Mouse (Mus musculus): ENCODE measurements around the gene Cc2d1b. TPM values are rescaled to one million over a fixed set of nuclear protein-coding genes. Genes with fewer than 3 reads are reported as not detected.
A peak's percentile ranks its signal among the peaks of the same experiment; 100 is the strongest.

Cc2d1b gene
- polyA plus RNA-seq, 1 experiment from 2014 or later: 31.4 TPM

DNA sequence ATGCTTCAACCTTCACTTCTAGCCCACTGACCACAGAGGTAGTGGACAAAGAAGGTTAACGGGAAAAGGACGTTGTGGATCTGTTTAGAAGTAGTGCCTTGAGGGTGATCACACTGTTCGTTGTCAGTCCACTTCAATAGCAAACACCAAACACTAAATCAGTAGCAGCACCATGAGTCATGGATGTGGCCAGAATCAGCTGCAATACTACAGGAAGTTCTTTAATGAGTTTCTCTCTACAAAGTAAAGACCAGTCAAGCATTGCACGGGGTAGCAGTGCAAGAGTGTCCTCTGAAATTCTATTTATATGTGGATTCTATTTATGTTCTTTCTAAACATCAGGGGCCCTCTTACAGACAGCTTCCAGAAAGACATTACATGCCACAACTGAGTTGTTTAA, 21.4 kb upstream of the Cc2d1b start:
- no peaks in the 10 kb centered on the region for H3K4me1 ChIP-seq (ENCODE audit: insufficient read depth)

DNA sequence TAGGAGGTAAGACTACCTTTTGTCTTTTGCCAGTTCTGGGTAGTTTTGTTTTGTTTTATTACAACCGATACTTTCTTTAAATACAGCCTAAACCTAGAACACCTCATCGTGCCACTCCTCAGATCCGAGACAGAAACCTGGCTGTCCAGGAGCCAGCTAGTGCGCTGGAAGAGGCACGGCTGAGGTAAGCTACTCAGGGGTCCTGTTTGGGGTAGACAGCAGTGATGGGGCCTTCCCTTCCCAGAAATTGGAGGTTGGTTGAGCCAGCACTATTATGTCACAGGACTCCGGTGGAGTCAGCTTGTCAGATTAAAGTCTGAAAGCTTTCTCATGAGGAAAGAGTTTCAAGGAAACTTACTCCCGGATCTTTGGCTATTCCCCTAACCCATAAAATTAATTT, 17.9 kb upstream of the Cc2d1b start:
- WGBS: 94% methylated on average over 7 of the region's 7 CpGs
- no peak overlapping the region for H3K27ac ChIP-seq (ENCODE audit: low read depth)
- no peaks in the 10 kb centered on the region for H3K4me1 ChIP-seq (ENCODE audit: insufficient read depth)
- peaks cover 62% of the 10 kb centered on the region for H3K36me3 ChIP-seq (ENCODE audit: insufficient read depth)
- H3K4me3 ChIP-seq (ENCODE audit: low read depth, low read length): no peak overlapping the region
- DNase-seq (no peak), ATAC-seq (ENCODE audit: insufficient read depth) (no peak)
- H3K27me3 ChIP-seq (ENCODE audit: insufficient read depth, low read length): no peaks in the 10 kb centered on the region
- H3K4me2 ChIP-seq: no peak overlapping the region
- TF ChIP-seq CTCF (IDR thresholded peaks at IDR 0.05; ENCODE audit: low read depth): no peak
- no peak overlapping the region for H3K9ac ChIP-seq
- H3K9me3 ChIP-seq (ENCODE audit: low read depth, low read length): no peaks in the 10 kb centered on the region; the same call in 1 of the 2 replicates

More for the DNA sequence above, 21.4 kb upstream of the Cc2d1b start:
- TF ChIP-seq CTCF (IDR thresholded peaks at IDR 0.05; ENCODE audit: low read depth): no peak
- whole genome bisulfite sequencing: 78% methylated on average over 4 of the region's 4 CpGs
- Histone ChIP-seq H3K9ac (no peak overlapping the region), H3K27ac (ENCODE audit: low read depth) (no peak overlapping the region), H3K4me2 (no peak overlapping the region), H3K27me3 (ENCODE audit: insufficient read depth, low read length) (no peaks in the 10 kb centered on the region), H3K9me3 (ENCODE audit: low read depth, low read length) (no peaks in the 10 kb centered on the region; the same call in 1 of the 2 replicates), H3K4me3 (ENCODE audit: low read depth, low read length) (no peak overlapping the region), H3K36me3 (ENCODE audit: insufficient read depth) (peaks cover 36% of the 10 kb centered on the region)
- DNase-seq (no peak), ATAC-seq (ENCODE audit: insufficient read depth) (no peak)

GRCm38 (mm10) chr4:108608651-108609050, 11.1 kb upstream of the Cc2d1b start:
- WGBS: 86% methylated on average over 3 of the region's 3 CpGs
- Histone ChIP-seq H3K36me3 (ENCODE audit: insufficient read depth) (peaks cover 50% of the 10 kb centered on the region), H3K27ac (ENCODE audit: low read depth) (no peak overlapping the region), H3K4me3 (ENCODE audit: low read depth, low read length) (no peak overlapping the region), H3K9me3 (ENCODE audit: low read depth, low read length) (no peaks in the 10 kb centered on the region), H3K27me3 (ENCODE audit: insufficient read depth, low read length) (no peaks in the 10 kb centered on the region), H3K4me1 (ENCODE audit: insufficient read depth) (no peaks in the 10 kb centered on the region), H3K9ac (no peak overlapping the region), H3K4me2 (no peak overlapping the region)
- ATAC-seq (ENCODE audit: insufficient read depth) (no peak), DNase-seq (no peak)
- TF ChIP-seq CTCF (IDR thresholded peaks at IDR 0.05; ENCODE audit: low read depth): no peak

GRCm38 (mm10) chr4:108610935-108611334, 8.8 kb upstream of the Cc2d1b start:
- DNase-seq: no peak
- Histone ChIP-seq H3K27me3 (ENCODE audit: insufficient read depth, low read length) (no peaks in the 10 kb centered on the region), H3K4me2 (no peak overlapping the region), H3K27ac (ENCODE audit: low read depth) (no peak overlapping the region), H3K4me1 (ENCODE audit: insufficient read depth) (no peaks in the 10 kb centered on the region), H3K9me3 (ENCODE audit: low read depth, low read length) (no peaks in the 10 kb centered on the region), H3K9ac (no peak overlapping the region), H3K36me3 (ENCODE audit: insufficient read depth) (peaks cover 44% of the 10 kb centered on the region), H3K4me3 (ENCODE audit: low read depth, low read length) (no peak overlapping the region)
- 89% methylated on average over 5 of the region's 5 CpGs for WGBS
- ATAC-seq (ENCODE audit: insufficient read depth): no peak
- TF ChIP-seq CTCF (IDR thresholded peaks at IDR 0.05; ENCODE audit: low read depth): no peak

- ATAC-seq (ENCODE audit: insufficient read depth) (no peak), DNase-seq (no peak)
- TF ChIP-seq CTCF (IDR thresholded peaks at IDR 0.05; ENCODE audit: low read depth): no peak
- H3K9ac ChIP-seq: peak overlapping the region; percentile 90
- peak overlapping the region; percentile 93 for H3K4me2 ChIP-seq
- 65% methylated on average over 4 of the region's 4 CpGs for WGBS
- H3K4me3 ChIP-seq (ENCODE audit: low read depth, low read length): peak overlapping the region; percentile 76
- H3K36me3 ChIP-seq (ENCODE audit: insufficient read depth): peaks cover 19% of the 10 kb centered on the region; the same call in 1 of the 2 replicates
- H3K9me3 ChIP-seq (ENCODE audit: low read depth, low read length): no peaks in the 10 kb centered on the region
- peak overlapping the region; percentile 86; the same call in 1 of the 2 replicates for H3K27ac ChIP-seq (ENCODE audit: low read depth)
- no peaks in the 10 kb centered on the region for H3K4me1 ChIP-seq (ENCODE audit: insufficient read depth)
- H3K27me3 ChIP-seq (ENCODE audit: insufficient read depth, low read length): no peaks in the 10 kb centered on the region
Observed at GRCm38 (mm10) chr4:108618586-108618985, 1.2 kb upstream of the Cc2d1b start.

GRCm38 (mm10) chr4:108619165-108619564, 575 bp upstream of the Cc2d1b start:
- Histone ChIP-seq H3K27ac (ENCODE audit: low read depth) (peak overlapping the region; percentile 86), H3K9ac (peak overlapping the region; percentile 90), H3K4me3 (ENCODE audit: low read depth, low read length) (peak overlapping the region; percentile 76), H3K9me3 (ENCODE audit: low read depth, low read length) (no peaks in the 10 kb centered on the region), H3K4me1 (ENCODE audit: insufficient read depth) (no peaks in the 10 kb centered on the region), H3K4me2 (peak overlapping the region; percentile 93), H3K36me3 (ENCODE audit: insufficient read depth) (peaks cover 17% of the 10 kb centered on the region; the same call in 1 of the 2 replicates), H3K27me3 (ENCODE audit: insufficient read depth, low read length) (no peaks in the 10 kb centered on the region)
- WGBS: 2% methylated on average over 10 of the region's 10 CpGs
- no peak for TF ChIP-seq CTCF (IDR thresholded peaks at IDR 0.05; ENCODE audit: low read depth)
- DNase-seq (peak; percentile 58), ATAC-seq (ENCODE audit: insufficient read depth) (peak; percentile 48; the same call in 1 of the 2 replicates)

GRCm38 (mm10) chr4:108620536-108620935, 796 bp downstream of the Cc2d1b start:
- Histone ChIP-seq H3K27me3 (ENCODE audit: insufficient read depth, low read length) (no peaks in the 10 kb centered on the region), H3K4me3 (ENCODE audit: low read depth, low read length) (peak overlapping the region; percentile 76), H3K4me2 (peak overlapping the region; percentile 93), H3K4me1 (ENCODE audit: insufficient read depth) (no peaks in the 10 kb centered on the region), H3K9ac (peak overlapping the region; percentile 90), H3K27ac (ENCODE audit: low read depth) (peak overlapping the region; percentile 86; the same call in 1 of the 2 replicates), H3K9me3 (ENCODE audit: low read depth, low read length) (no peaks in the 10 kb centered on the region), H3K36me3 (ENCODE audit: insufficient read depth) (peaks cover 18% of the 10 kb centered on the region)
- TF ChIP-seq CTCF (IDR thresholded peaks at IDR 0.05; ENCODE audit: low read depth): no peak
- ATAC-seq (ENCODE audit: insufficient read depth): no peak
- 14% methylated on average over 8 of the region's 8 CpGs for WGBS
- no peak for DNase-seq
